Mouse (Mus musculus) brain, adult 2 months (tissue): ENCODE data around the gene Gfy.

Experiments used
- DNase-seq: peaks from one replicate; pipeline ENCODE4 v3.0.0; 2011; ENCODE audit warnings: low read depth, low spot score

Gene Gfy

GRCm38 (mm10) chr7:45193871-45194785, 14.8 kb upstream of the Gfy start:
- DNase-seq = peak; percentile 91

- peak; percentile 67 for DNase-seq
These were observed 14.0 kb upstream of the Gfy start for GRCm38 (mm10) chr7:45193406-45193805.

GRCm38 (mm10) chr7:45192585-45193310, 13.4 kb upstream of the Gfy start:
- DNase-seq = no peak

- DNase-seq = peak; percentile 92
These were observed 12.5 kb upstream of the Gfy start for GRCm38 (mm10) chr7:45191803-45192363.

GRCm38 (mm10) chr7:45191161-45191560, 11.8 kb upstream of the Gfy start:
- no peak for DNase-seq

- peak; percentile 56 for DNase-seq
These were observed 10.8 kb upstream of the Gfy start for GRCm38 (mm10) chr7:45190186-45190585.

- DNase-seq = peak; percentile 82
These were observed 10.2 kb upstream of the Gfy start for GRCm38 (mm10) chr7:45189600-45189999.

- no peak for DNase-seq
These were observed 6.6 kb upstream of the Gfy start for GRCm38 (mm10) chr7:45185921-45186320.

- no peak for DNase-seq
These were observed 4.3 kb upstream of the Gfy start for GRCm38 (mm10) chr7:45183672-45184071.

- peak; percentile 50 for DNase-seq
These were observed 3.2 kb upstream of the Gfy start for GRCm38 (mm10) chr7:45182606-45183005.

GRCm38 (mm10) chr7:45182199-45182601, 2.8 kb upstream of the Gfy start:
- peak; percentile 96 for DNase-seq

- no peak for DNase-seq
These were observed 2.2 kb upstream of the Gfy start for GRCm38 (mm10) chr7:45181540-45181939.

- DNase-seq = no peak
These were observed 1.6 kb upstream of the Gfy start, which contains the start of gene Pth2 for GRCm38 (mm10) chr7:45180896-45181477. Gene Pth2 (plus strand): TSS chr7:45180995.

- DNase-seq = no peak
These were observed 819 bp downstream of the Gfy start for GRCm38 (mm10) chr7:45178550-45178949.

GRCm38 (mm10) chr7:45176356-45176755, 3.0 kb downstream of the Gfy start:
- DNase-seq = no peak

GRCm38 (mm10) chr7:45175929-45176328, 3.4 kb downstream of the Gfy start:
- DNase-seq = no peak

- no peak for DNase-seq
These were observed 4.0 kb downstream of the Gfy start for GRCm38 (mm10) chr7:45175398-45175797.

GRCm38 (mm10) chr7:45174567-45175280, 4.6 kb downstream of the Gfy start:
- DNase-seq = no peak

- DNase-seq = peak; percentile 69
These were observed 5.6 kb downstream of the Gfy start for GRCm38 (mm10) chr7:45173772-45174171.

GRCm38 (mm10) chr7:45172974-45173373, 6.4 kb downstream of the Gfy start:
- DNase-seq = no peak

- DNase-seq = peak; percentile 86
These were observed 9.9 kb downstream of the Gfy start for GRCm38 (mm10) chr7:45169495-45169894.
